Mouse (Mus musculus) forebrain, embryonic 11.5 days (tissue): Measurements from ENCODE around the gene Tspo2. TPM values are rescaled to one million over a fixed set of nuclear protein-coding genes. Genes with fewer than 3 reads are reported as not detected.

ENCODE experiments used
- ATAC-seq: fragments of 200-750 bp; cut with Nextera tagmentation; replicated peaks from 2 replicates; pipeline ENCODE4 v1.8.0; 2017; ENCODE audit warnings: moderate TSS enrichment; ENCODE audit not compliant: low FRiP score
- DNase-seq: peaks from one replicate; pipeline ENCODE4 v3.0.0-alpha.2; 2017; ENCODE audit warnings: low spot score
- H3K27ac ChIP-seq: fragments of 300-500 bp; sonication (generic); 2 replicates; pipeline ENCODE4 v1.5.1; 2014; ENCODE audit warnings: low read depth, low read length
- H3K27me3 ChIP-seq: fragments of 300-500 bp; sonication (generic); 2 replicates; pipeline ENCODE4 v1.6.1; 2014; ENCODE audit warnings: mild to moderate bottlenecking, low read length, mixed read lengths; ENCODE audit not compliant: control insufficient read depth, insufficient read depth
- H3K36me3 ChIP-seq: fragments of 300-500 bp; sonication (generic); 2 replicates; pipeline ENCODE4 v1.6.1; 2014; ENCODE audit warnings: mild to moderate bottlenecking, low read length, moderate library complexity, mixed read lengths; ENCODE audit not compliant: control insufficient read depth, insufficient read depth
- H3K4me1 ChIP-seq: fragments of 300-500 bp; sonication (generic); replicated peaks from 2 replicates; pipeline ENCODE4 v1.6.1; 2014; ENCODE audit warnings: low read length, mixed read lengths; ENCODE audit not compliant: control insufficient read depth, insufficient read depth
- H3K4me2 ChIP-seq: fragments of 300-500 bp; sonication (generic); 2 replicates; pipeline ENCODE4 v1.6.1; 2014; ENCODE audit warnings: low read depth, mild to moderate bottlenecking, low read length, moderate library complexity, mixed read lengths; ENCODE audit not compliant: severe bottlenecking
- H3K4me3 ChIP-seq: fragments of 300-500 bp; sonication (generic); 2 replicates; pipeline ENCODE4 v1.5.1; 2014; ENCODE audit warnings: low read depth, low read length
- H3K9ac ChIP-seq: fragments of 300-500 bp; sonication (generic); 2 replicates; pipeline ENCODE4 v1.6.1; 2014; ENCODE audit warnings: low read length
- H3K9me3 ChIP-seq: fragments of 300-500 bp; sonication (generic); 2 replicates; pipeline ENCODE4 v1.6.1; 2016; ENCODE audit warnings: low read length, mixed read lengths; ENCODE audit not compliant: control insufficient read depth
- WGBS: fragments of 180-500 bp; shearing (Covaris S2); extraction: QIAGEN DNeasy Blood & Tissue Kit; methylation state at CpG from one replicate; pipeline ENCODE4 v1.1.7; 2014; 5-methylcytosine and 5-hydroxymethylcytosine counted together
- polyA plus RNA-seq: library from polyadenylated mRNA; unstranded; fragments of >200 nt; fragmentation: Nextera tagmentation; extraction: Ambion mirVana; gene quantifications from 2 replicates; pipeline ENCODE4 v1.2.1, GENCODE M21; 2014

The Tspo2 gene
- polyA plus RNA-seq, result 0.63 and 1.4 TPM in 2 replicates

- H3K4me2 ChIP-seq, result no peak within 1 kb of the TSS
- H3K36me3 ChIP-seq, result no peaks in the 10 kb centered on the region
- no peaks in the 10 kb centered on the region for H3K9me3 ChIP-seq
- WGBS, result 80% methylated on average over 7 of the region's 7 CpGs
- no peaks in the 10 kb centered on the region for H3K27me3 ChIP-seq
- DNase-seq, result no peak
- no peak for ATAC-seq
- no peak within 1 kb of the TSS for H3K27ac ChIP-seq
- no peak within 1 kb of the TSS for H3K9ac ChIP-seq
- no peak within 1 kb of the TSS for H3K4me3 ChIP-seq
- H3K4me1 ChIP-seq, result no peaks in the 10 kb centered on the region
These were observed at the start of gene Tspo2 for GRCm38 (mm10) chr17:48451353-48451675. TSS of gene Tspo2 (minus strand) at chr17:48451522.

DNA sequence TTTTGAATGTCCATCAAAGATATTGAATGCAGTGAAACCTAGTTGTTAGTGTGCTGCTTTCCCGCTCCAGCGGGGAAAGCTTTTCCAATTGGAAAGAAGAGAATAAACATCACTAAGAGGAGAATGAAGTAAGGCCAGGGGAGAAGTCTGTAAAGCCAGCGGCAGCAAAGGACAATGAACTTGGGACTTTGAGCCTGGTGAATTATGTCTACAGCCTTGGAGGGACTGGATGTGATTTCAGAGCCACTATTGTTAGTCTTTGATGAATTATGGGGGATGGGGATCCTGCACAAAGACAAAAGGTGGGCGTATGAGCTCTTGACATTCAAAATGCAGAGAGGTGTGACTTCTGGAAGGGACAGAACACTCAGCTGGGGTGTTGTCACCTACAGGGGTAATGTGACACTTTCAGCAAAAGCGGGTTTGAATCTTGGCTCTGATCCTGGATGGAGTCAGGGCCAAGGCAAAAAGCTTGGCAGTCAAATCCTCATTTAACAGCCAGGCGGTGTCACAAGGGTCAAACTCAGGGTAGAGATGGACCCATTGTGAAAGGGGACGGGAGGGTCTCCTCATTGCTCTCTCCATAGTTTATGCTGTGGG is 49.6 kb upstream of the Tspo2 start:
- Histone ChIP-seq H3K4me2 (no peak overlapping the region), H3K9me3 (no peaks in the 10 kb centered on the region), H3K9ac (no peak overlapping the region), H3K4me1 (peaks cover 7% of the 10 kb centered on the region), H3K27ac (no peak overlapping the region), H3K27me3 (no peaks in the 10 kb centered on the region), H3K4me3 (no peak overlapping the region), H3K36me3 (no peaks in the 10 kb centered on the region)
- DNase-seq (no peak), ATAC-seq (no peak)
- WGBS, result 85% methylated on average over 7 of the region's 7 CpGs

DNA sequence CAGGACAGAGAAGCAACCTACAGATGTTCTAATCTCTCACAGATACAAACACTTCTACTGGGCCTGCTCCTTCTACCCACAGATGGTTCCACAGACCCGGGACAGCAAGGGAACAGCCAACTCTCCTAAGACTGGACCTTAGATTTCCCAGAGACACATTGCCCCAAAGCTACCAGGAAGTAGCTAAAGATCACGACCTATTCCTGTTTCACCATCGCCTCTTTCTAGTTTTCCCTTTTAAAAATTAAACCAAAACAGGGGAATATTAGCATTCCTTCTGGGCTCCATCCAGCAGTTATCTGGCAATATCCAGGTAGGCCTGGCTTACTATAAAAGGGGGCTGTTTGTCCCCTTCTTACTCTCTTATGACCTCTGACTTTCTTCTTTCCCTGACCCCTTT is 46.7 kb upstream of the Tspo2 start:
- no peak overlapping the region for H3K9ac ChIP-seq
- 86% methylated on average over 3 of the region's 3 CpGs for WGBS
- H3K27me3 ChIP-seq, result no peaks in the 10 kb centered on the region
- ATAC-seq, result no peak
- no peak for DNase-seq
- H3K9me3 ChIP-seq, result no peaks in the 10 kb centered on the region
- H3K36me3 ChIP-seq, result no peaks in the 10 kb centered on the region
- no peak overlapping the region for H3K4me2 ChIP-seq
- no peaks in the 10 kb centered on the region for H3K4me1 ChIP-seq
- no peak overlapping the region for H3K4me3 ChIP-seq
- H3K27ac ChIP-seq, result no peak overlapping the region

GRCm38 (mm10) chr17:48493986-48494385 is 42.7 kb upstream of the Tspo2 start:
- no peaks in the 10 kb centered on the region for H3K4me1 ChIP-seq
- no peaks in the 10 kb centered on the region for H3K27me3 ChIP-seq
- no peak overlapping the region for H3K4me2 ChIP-seq
- no peak overlapping the region for H3K9ac ChIP-seq
- ATAC-seq (no peak), DNase-seq (no peak)
- H3K9me3 ChIP-seq, result no peaks in the 10 kb centered on the region
- WGBS, result 72% methylated on average over 8 of the region's 8 CpGs
- H3K27ac ChIP-seq, result no peak overlapping the region
- no peaks in the 10 kb centered on the region for H3K36me3 ChIP-seq
- H3K4me3 ChIP-seq, result no peak overlapping the region

DNA sequence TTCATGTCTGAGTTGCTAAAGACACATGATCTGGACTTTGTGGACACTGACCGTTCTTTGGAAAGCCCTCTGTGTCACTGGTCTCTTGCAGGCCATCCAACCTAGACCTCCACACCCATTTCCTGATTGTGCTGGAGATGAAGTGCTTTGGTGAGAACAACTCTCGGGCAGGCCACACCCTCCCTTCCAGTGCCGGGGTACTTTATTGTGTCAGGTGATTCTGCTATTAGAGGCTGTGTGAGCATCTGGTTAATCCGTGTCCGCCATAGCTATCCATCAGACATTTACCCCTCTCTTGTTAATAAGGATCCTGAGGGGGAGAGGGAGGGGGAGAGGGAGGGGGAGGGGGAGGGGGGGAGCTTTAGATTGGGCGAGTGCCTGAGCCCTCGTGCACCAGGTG is 42.3 kb upstream of the Tspo2 start:
- ATAC-seq, result no peak

GRCm38 (mm10) chr17:48492621-48493020 is 41.3 kb upstream of the Tspo2 start:
- H3K9me3 ChIP-seq, result no peaks in the 10 kb centered on the region

More for the DNA sequence above, 42.3 kb upstream of the Tspo2 start:
- Histone ChIP-seq H3K4me3 (no peak overlapping the region), H3K27ac (no peak overlapping the region), H3K4me1 (no peaks in the 10 kb centered on the region), H3K4me2 (no peak overlapping the region), H3K27me3 (no peaks in the 10 kb centered on the region), H3K9ac (no peak overlapping the region), H3K36me3 (no peaks in the 10 kb centered on the region), H3K9me3 (no peaks in the 10 kb centered on the region)
- 72% methylated on average over 7 of the region's 7 CpGs for WGBS
- DNase-seq, result no peak

DNA sequence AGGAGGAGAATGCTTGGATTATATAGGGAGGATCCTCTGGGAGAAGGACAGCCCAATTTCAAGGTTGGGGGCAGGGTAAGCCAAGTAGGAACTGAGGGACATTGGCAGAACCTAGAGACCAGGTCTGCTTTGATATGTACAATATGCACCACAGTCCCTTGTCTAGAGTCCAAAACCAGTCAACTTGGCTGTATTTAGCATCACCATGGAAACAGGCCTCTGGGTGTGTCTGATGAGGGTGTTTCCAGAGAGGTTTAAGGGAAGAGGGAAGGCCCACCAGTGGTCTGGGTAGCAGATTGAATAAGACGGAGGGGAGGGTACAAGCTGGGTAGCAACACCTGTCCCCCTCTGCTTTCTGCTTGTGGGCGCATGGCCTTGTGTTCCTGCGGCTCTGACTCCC is 38.1 kb upstream of the Tspo2 start:
- Histone ChIP-seq H3K4me3 (no peak overlapping the region), H3K9ac (no peak overlapping the region), H3K27me3 (no peaks in the 10 kb centered on the region), H3K36me3 (no peaks in the 10 kb centered on the region), H3K4me2 (no peak overlapping the region), H3K27ac (no peak overlapping the region), H3K9me3 (no peaks in the 10 kb centered on the region), H3K4me1 (no peaks in the 10 kb centered on the region)
- ATAC-seq, result no peak
- WGBS, result 87% methylated on average over 3 of the region's 3 CpGs
- DNase-seq, result no peak

More at GRCm38 (mm10) chr17:48492621-48493020, 41.3 kb upstream of the Tspo2 start:
- Histone ChIP-seq H3K27me3 (no peaks in the 10 kb centered on the region), H3K4me2 (no peak overlapping the region), H3K9ac (no peak overlapping the region), H3K27ac (no peak overlapping the region), H3K36me3 (no peaks in the 10 kb centered on the region), H3K4me1 (no peaks in the 10 kb centered on the region), H3K4me3 (no peak overlapping the region)
- no peak for ATAC-seq
- DNase-seq, result no peak
- WGBS, result 89% methylated on average over 8 of the region's 8 CpGs

DNA sequence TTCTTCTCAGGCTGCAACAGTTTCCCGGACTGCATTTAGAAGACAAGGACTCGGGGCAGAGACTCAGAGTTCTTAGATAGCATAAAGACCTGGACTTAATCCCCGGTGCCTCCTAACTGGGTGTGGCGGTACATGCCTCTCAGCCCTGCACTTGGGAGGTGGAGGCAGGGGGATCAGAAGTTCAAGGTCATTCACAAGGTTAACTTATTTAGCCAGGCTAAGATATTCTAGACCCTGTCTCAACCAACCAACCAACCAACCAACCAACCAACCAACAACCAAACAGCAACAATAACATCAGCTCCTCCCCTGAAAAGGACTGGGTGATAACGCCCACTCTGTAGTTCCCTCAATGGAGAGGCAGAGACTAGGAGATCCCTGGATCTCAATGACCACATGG is 32.9 kb upstream of the Tspo2 start:
- no peaks in the 10 kb centered on the region for H3K27me3 ChIP-seq
- H3K9ac ChIP-seq, result no peak overlapping the region
- WGBS, result 89% methylated on average over 5 of the region's 5 CpGs
- H3K9me3 ChIP-seq, result no peaks in the 10 kb centered on the region
- no peak overlapping the region for H3K4me3 ChIP-seq
- H3K4me1 ChIP-seq, result no peaks in the 10 kb centered on the region
- H3K4me2 ChIP-seq, result no peak overlapping the region
- ATAC-seq (no peak), DNase-seq (no peak)
- no peak overlapping the region for H3K27ac ChIP-seq
- no peaks in the 10 kb centered on the region for H3K36me3 ChIP-seq

- H3K27me3 ChIP-seq, result no peaks in the 10 kb centered on the region
- no peak for DNase-seq
- H3K36me3 ChIP-seq, result no peaks in the 10 kb centered on the region
- no peaks in the 10 kb centered on the region for H3K9me3 ChIP-seq
- 81% methylated on average over 5 of the region's 5 CpGs for WGBS
- no peak overlapping the region for H3K9ac ChIP-seq
- H3K4me2 ChIP-seq, result no peak overlapping the region
- no peak overlapping the region for H3K27ac ChIP-seq
- H3K4me3 ChIP-seq, result no peak overlapping the region
- ATAC-seq, result no peak
- no peaks in the 10 kb centered on the region for H3K4me1 ChIP-seq
These were observed 32.4 kb upstream of the Tspo2 start for GRCm38 (mm10) chr17:48483764-48484163.
